Mouse (Mus musculus): Measurements from ENCODE around the gene Rnf220. TPM values are rescaled to one million over a fixed set of nuclear protein-coding genes. Genes with fewer than 3 reads are reported as not detected.

The Rnf220 gene
- polyA plus RNA-seq, 1 experiment from 2014 or later = 124 TPM

- peak; percentile 25 for ATAC-seq
- 26% methylated on average over 22 of the region's 22 CpGs for WGBS
- Histone ChIP-seq H3K4me2 (replicated peaks) (peak overlapping the region; percentile 40; the same call in 1 of the 2 replicates), H3K4me3 (replicated peaks) (no peak overlapping the region), H3K36me3 (no peaks in the 10 kb centered on the region), H3K27me3 (peaks cover 82% of the 10 kb centered on the region), H3K9ac (replicated peaks) (no peak overlapping the region), H3K4me1 (replicated peaks) (peaks cover 35% of the 10 kb centered on the region), H3K27ac (peak overlapping the region; percentile 73), H3K9me3 (no peaks in the 10 kb centered on the region)
Measured at GRCm38 (mm10) chr4:117390850-117391795, 105.7 kb downstream of the Rnf220 start.

DNA sequence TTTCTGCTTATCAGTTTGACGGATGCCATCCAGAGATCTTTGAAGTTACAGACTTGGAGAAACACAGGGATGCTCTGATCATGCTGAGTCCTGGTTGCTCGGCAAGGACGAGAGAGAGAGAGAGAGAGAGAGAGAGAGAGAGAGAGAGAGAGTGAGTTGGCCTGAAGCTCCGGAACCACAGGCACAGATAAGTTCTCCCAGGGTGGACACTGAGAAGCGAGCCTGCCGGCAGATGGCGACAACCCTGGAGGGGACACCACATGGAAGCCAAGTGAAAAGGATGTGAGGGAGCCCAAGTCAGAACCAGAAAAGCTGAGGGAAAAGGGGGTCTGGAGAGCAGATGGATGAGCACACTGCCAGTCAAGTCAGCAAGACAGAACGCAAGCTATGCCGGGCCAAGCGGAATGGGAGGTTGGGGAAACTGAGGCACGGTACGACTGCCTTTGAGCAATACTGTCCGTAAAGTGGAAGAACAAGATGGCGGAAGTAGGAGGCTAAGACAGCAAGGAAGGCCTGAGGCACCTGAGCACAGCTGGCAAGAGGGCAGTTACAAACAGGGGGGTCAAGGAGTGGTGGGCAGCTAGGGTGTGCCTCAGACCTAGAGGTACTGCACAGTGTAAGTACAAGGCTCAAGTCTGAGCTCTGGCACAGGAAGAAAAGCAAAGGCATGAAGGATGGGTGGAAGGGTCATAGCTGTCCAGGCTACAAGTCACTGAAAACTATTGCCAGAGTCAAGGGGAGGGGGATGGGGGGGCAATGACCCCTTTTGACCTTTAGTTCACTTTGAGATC lies 107.4 kb downstream of the Rnf220 start:
- Histone ChIP-seq H3K27ac (no peak overlapping the region), H3K4me2 (replicated peaks) (no peak overlapping the region), H3K9ac (replicated peaks) (no peak overlapping the region), H3K9me3 (no peaks in the 10 kb centered on the region), H3K4me1 (replicated peaks) (peaks cover 35% of the 10 kb centered on the region), H3K27me3 (peaks cover 82% of the 10 kb centered on the region), H3K4me3 (replicated peaks) (no peak overlapping the region), H3K36me3 (no peaks in the 10 kb centered on the region)
- no peak for ATAC-seq
- 89% methylated on average over 14 of the region's 14 CpGs for WGBS

DNA sequence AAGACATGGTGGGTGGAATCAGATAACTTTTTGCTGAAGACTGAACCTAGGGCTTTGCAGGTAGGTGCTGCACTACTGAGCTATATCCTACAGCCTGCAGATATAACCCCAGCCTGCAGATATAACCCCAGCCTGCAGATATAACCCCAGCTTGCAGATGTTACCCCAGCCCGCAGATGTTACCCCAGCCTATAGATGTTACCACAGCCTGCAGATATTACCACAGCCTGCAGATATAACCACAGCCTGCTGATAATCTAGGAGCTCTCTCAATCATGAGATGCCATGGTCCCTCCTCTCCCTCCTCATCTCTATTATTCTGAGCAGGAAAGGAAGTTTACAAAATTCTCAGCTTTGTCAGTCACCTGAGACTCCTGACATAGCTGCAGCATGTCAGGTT lies 111.6 kb downstream of the Rnf220 start:
- WGBS = 92% methylated on average over 1 of the region's 1 CpGs
- Histone ChIP-seq H3K4me1 (replicated peaks) (peaks cover 5% of the 10 kb centered on the region), H3K36me3 (no peaks in the 10 kb centered on the region), H3K4me3 (replicated peaks) (no peak overlapping the region), H3K27me3 (peaks cover 85% of the 10 kb centered on the region), H3K9me3 (no peaks in the 10 kb centered on the region), H3K9ac (replicated peaks) (no peak overlapping the region), H3K27ac (no peak overlapping the region), H3K4me2 (replicated peaks) (no peak overlapping the region)
- ATAC-seq = no peak

- H3K27me3 ChIP-seq = peaks cover 91% of the 10 kb centered on the region
- WGBS = 89% methylated on average over 8 of the region's 8 CpGs
Measured at GRCm38 (mm10) chr4:117381846-117382245, 115.0 kb downstream of the Rnf220 start.

DNA sequence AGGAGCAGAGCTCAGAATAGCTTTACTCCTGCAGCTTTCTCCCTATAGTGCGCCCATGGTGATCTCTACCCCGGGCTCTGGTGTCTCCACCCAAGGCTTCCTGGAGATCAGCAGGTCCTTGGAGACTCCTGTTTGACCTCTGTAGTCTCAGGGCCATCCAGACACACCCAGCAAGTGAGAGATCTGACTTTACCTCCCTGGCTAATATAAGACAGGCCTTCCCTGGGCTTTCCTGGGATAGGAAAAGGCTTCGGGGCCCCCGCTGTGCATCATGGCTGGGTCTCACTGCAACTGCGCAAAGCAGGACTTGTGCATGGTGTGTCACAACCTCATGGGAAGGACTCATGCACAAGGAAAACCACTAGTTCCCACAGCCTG lies 116.3 kb downstream of the Rnf220 start:
- ATAC-seq = peak; percentile 44; the same call in 1 of the 2 replicates
- peaks cover 96% of the 10 kb centered on the region for H3K27me3 ChIP-seq
- H3K4me3 ChIP-seq (replicated peaks) = no peak overlapping the region
- peak overlapping the region; percentile 45; the same call in 1 of the 2 replicates for H3K27ac ChIP-seq
- H3K4me1 ChIP-seq (replicated peaks) = peaks cover 25% of the 10 kb centered on the region
- H3K9ac ChIP-seq (replicated peaks) = no peak overlapping the region
- H3K9me3 ChIP-seq = no peaks in the 10 kb centered on the region
- H3K4me2 ChIP-seq (replicated peaks) = no peak overlapping the region
- H3K36me3 ChIP-seq = no peaks in the 10 kb centered on the region
- WGBS = 94% methylated on average over 5 of the region's 5 CpGs

More at GRCm38 (mm10) chr4:117381846-117382245, 115.0 kb downstream of the Rnf220 start:
- Histone ChIP-seq H3K4me2 (replicated peaks) (no peak overlapping the region), H3K9ac (replicated peaks) (no peak overlapping the region), H3K36me3 (no peaks in the 10 kb centered on the region), H3K4me1 (replicated peaks) (peaks cover 15% of the 10 kb centered on the region), H3K9me3 (no peaks in the 10 kb centered on the region), H3K27ac (no peak overlapping the region), H3K4me3 (replicated peaks) (no peak overlapping the region)
- ATAC-seq = no peak

- Histone ChIP-seq H3K9me3 (no peaks in the 10 kb centered on the region), H3K27ac (peak overlapping the region; percentile 45), H3K36me3 (no peaks in the 10 kb centered on the region), H3K27me3 (peaks cover 96% of the 10 kb centered on the region), H3K9ac (replicated peaks) (no peak overlapping the region), H3K4me3 (replicated peaks) (no peak overlapping the region), H3K4me1 (replicated peaks) (peaks cover 25% of the 10 kb centered on the region), H3K4me2 (replicated peaks) (no peak overlapping the region)
- ATAC-seq = peak; percentile 76
- 46% methylated on average over 14 of the region's 14 CpGs for WGBS
Measured at GRCm38 (mm10) chr4:117379803-117380557, 116.9 kb downstream of the Rnf220 start.

DNA sequence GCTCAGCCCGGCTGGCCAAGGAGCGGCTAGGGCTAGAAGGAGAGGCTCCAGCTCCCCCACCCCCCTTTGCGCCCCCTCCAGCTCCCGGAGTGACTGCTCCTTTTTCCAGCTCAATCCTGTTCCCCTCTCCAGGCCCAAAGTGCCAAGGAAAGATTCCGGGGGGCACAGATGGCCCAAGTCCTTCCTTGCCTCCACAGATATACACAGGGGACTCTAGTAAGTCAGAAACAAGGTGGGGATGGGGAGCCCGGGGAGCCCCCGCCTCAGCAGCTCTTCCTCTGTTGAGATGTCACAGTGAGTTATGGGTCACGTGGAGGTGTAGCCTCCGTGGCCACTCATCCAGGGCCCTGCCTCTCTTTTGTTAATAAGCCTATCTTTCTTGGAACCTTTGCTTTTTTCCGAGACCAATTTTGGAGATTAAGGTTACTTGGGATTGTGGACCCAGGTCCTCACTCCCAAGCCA lies 122.7 kb downstream of the Rnf220 start:
- peak overlapping the region; percentile 62 for H3K27ac ChIP-seq
- WGBS = 5% methylated on average over 10 of the region's 10 CpGs
- H3K9ac ChIP-seq (replicated peaks) = peak overlapping the region; percentile 29; the same call in 1 of the 2 replicates
- H3K4me1 ChIP-seq (replicated peaks) = peaks cover 46% of the 10 kb centered on the region
- H3K4me3 ChIP-seq (replicated peaks) = no peak overlapping the region
- peak overlapping the region; percentile 44 for H3K4me2 ChIP-seq (replicated peaks)
- no peaks in the 10 kb centered on the region for H3K9me3 ChIP-seq
- ATAC-seq = no peak; the same call in 1 of the 2 replicates
- H3K27me3 ChIP-seq = peaks cover 92% of the 10 kb centered on the region
- no peaks in the 10 kb centered on the region for H3K36me3 ChIP-seq

GRCm38 (mm10) chr4:117373324-117374077 lies 123.4 kb downstream of the Rnf220 start:
- 0 out of 2 replicates have a peak overlapping the region, but pooled peaks have one; percentile 7 for H3K4me3 ChIP-seq (replicated peaks)
- H3K27me3 ChIP-seq = peaks cover 92% of the 10 kb centered on the region
- 2% methylated on average over 16 of the region's 16 CpGs for WGBS
- peaks cover 50% of the 10 kb centered on the region for H3K4me1 ChIP-seq (replicated peaks)
- H3K27ac ChIP-seq = peak overlapping the region; percentile 62
- ATAC-seq = peak; percentile 90
- no peaks in the 10 kb centered on the region for H3K9me3 ChIP-seq
- no peaks in the 10 kb centered on the region for H3K36me3 ChIP-seq
- H3K9ac ChIP-seq (replicated peaks) = peak overlapping the region; percentile 29; the same call in 1 of the 2 replicates
- peak overlapping the region; percentile 44 for H3K4me2 ChIP-seq (replicated peaks)

DNA sequence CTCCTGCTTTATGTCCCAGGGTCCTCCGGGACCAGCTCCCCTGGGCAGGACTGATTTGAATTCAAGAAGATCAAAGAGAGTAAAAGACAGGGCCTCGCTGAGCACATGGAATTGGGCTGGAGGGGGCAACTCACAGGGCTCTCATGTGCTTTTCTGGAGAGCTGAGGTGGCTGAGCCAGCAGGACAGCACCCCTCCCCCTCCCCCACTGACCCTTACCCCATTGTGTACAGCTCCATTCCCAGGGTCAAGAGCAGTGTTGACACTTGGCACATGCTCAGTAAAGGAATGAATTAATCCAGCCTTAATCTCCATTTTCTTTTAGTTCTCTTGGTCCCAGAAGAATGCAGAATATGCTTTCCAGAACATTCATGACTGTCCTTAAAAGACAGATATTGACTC lies 125.0 kb downstream of the Rnf220 start:
- H3K4me1 ChIP-seq (replicated peaks) = peaks cover 54% of the 10 kb centered on the region
- H3K27me3 ChIP-seq = peaks cover 93% of the 10 kb centered on the region

GRCm38 (mm10) chr4:117370354-117370753 lies 126.5 kb downstream of the Rnf220 start:
- Histone ChIP-seq H3K9ac (replicated peaks) (no peak overlapping the region), H3K9me3 (no peaks in the 10 kb centered on the region), H3K4me1 (replicated peaks) (peaks cover 43% of the 10 kb centered on the region), H3K27ac (no peak overlapping the region), H3K36me3 (no peaks in the 10 kb centered on the region), H3K27me3 (peaks cover 91% of the 10 kb centered on the region), H3K4me3 (replicated peaks) (no peak overlapping the region), H3K4me2 (replicated peaks) (no peak overlapping the region)
- WGBS = 63% methylated on average over 5 of the region's 5 CpGs
- ATAC-seq = no peak

More for the DNA sequence above, 125.0 kb downstream of the Rnf220 start:
- no peak for ATAC-seq
- Histone ChIP-seq H3K36me3 (no peaks in the 10 kb centered on the region), H3K9me3 (no peaks in the 10 kb centered on the region), H3K27ac (no peak overlapping the region), H3K4me2 (replicated peaks) (no peak overlapping the region), H3K4me3 (replicated peaks) (no peak overlapping the region), H3K9ac (replicated peaks) (no peak overlapping the region)
- WGBS = 6% methylated on average over 2 of the region's 2 CpGs

DNA sequence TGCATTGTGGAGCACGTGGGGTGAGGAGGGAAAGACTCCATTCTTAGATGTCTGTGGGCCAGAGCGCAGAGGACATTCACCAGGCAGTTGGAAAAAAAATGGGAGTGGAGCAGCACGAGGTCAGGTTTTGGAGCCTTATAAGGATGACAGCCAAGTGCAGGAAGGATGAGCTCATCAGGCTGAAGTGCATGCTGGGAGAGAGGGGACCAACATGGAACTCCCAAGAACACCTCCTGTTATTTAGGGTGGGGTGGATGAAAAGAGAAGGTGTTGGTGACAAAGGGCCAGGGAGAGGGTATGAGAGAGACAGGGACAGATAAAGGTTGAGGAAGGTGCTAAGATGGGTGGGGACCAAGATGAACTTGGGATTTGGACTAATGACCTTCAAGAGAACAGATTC lies 127.3 kb downstream of the Rnf220 start:
- Histone ChIP-seq H3K4me2 (replicated peaks) (no peak overlapping the region), H3K27me3 (peaks cover 91% of the 10 kb centered on the region), H3K27ac (no peak overlapping the region), H3K36me3 (no peaks in the 10 kb centered on the region), H3K4me3 (replicated peaks) (no peak overlapping the region), H3K9ac (replicated peaks) (no peak overlapping the region), H3K9me3 (no peaks in the 10 kb centered on the region), H3K4me1 (replicated peaks) (peaks cover 39% of the 10 kb centered on the region)
- no peak for ATAC-seq
- WGBS = 86% methylated on average over 3 of the region's 3 CpGs
